Mouse (Mus musculus): ENCODE results near the gene Fbrsl1. TPM values are rescaled to one million over a fixed set of nuclear protein-coding genes. Genes with fewer than 3 reads are reported as not detected.

Fbrsl1 gene
- polyA plus RNA-seq, 1 experiment, result 51.7 TPM

DNA sequence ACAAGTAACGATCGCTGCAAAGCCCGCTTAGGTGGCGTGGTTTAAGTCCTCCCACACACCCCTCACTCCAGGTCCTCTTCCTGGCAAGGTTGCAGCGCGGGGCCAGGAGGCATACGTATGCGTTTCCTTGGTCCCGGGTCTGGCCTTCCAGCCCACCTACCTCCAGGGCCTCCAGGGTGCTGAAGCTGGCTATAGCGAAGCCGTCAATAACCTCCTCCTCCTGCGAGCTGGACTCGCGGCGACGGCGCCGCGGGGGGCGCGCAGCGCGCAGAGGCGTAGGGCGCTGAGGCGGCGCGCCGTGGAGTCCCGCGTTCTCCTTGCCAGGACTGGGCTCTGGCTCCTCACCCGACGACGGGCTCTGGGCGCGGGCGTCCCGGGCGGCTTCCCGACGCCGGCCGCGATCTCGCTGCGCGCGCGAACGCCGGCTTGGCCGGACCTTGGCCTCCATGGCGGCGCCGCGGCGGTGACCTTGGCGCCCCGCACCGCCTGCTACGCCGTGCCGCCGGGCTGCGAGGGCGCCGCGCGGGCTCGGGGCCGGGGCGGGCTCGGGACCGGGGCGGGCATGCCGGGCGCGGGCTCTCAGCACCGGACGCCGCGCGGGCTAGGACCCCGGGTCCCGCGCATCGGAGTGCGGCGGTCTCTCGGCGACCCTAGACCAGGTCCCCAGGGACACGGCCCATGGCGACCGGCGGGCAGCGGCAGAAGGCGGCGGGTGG lies 425 bp downstream of the Fbrsl1 start:
- no peaks in the 10 kb centered on the region for H3K27me3 ChIP-seq (ENCODE audit: control insufficient read depth, insufficient read depth, low read length, poor library complexity, severe bottlenecking)
- H3K27ac ChIP-seq (ENCODE audit: insufficient read depth, low read length), result no peak overlapping the region
- no peaks in the 10 kb centered on the region; the same call in 1 of the 2 replicates for H3K36me3 ChIP-seq (ENCODE audit: control insufficient read depth, insufficient read depth, low read length, poor library complexity, severe bottlenecking)
- H3K9me3 ChIP-seq (replicated peaks; ENCODE audit: control insufficient read depth, insufficient read depth, low read length, poor library complexity, severe bottlenecking), result no peaks in the 10 kb centered on the region
- TF ChIP-seq CTCF (IDR thresholded peaks at IDR 0.05; ENCODE audit: low read depth, low read length) (no peak), POLR2A (IDR thresholded peaks at IDR 0.05; ENCODE audit: insufficient read depth, low read length) (no peak), EP300 (IDR thresholded peaks at IDR 0.05; ENCODE audit: insufficient read depth, low read depth, low read length) (no peak)
- H3K4me3 ChIP-seq (ENCODE audit: low read depth, low read length), result peak overlapping the region; percentile 86
- peak overlapping the region; percentile 88 for H3K9ac ChIP-seq (ENCODE audit: low read depth, poor library complexity, severe bottlenecking)
- peaks cover 3% of the 10 kb centered on the region for H3K4me1 ChIP-seq (ENCODE audit: control insufficient read depth, insufficient read depth, low read length)

DNA sequence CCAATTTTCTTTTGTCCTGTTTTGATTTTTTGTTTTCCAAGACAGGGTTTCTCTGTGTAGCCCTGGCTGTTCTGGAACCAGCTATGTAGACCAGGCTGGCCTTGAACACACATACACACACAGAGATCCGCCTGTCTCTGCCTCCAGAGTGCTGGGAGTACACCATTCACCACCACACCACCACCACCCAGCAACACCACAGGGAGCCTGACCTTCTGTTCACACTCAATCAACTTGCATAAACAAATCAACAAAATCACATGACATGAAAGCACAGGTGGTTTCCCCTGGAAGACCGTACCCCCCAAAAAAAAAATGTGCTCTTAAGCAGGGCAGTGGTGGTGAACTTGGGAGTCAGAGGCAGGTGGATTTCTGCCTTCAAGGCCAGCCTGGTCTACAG lies 3.8 kb downstream of the Fbrsl1 start:
- Histone ChIP-seq H3K27ac (ENCODE audit: insufficient read depth, low read length) (no peak overlapping the region), H3K36me3 (ENCODE audit: control insufficient read depth, insufficient read depth, low read length, poor library complexity, severe bottlenecking) (no peaks in the 10 kb centered on the region; the same call in 1 of the 2 replicates), H3K9me3 (replicated peaks; ENCODE audit: control insufficient read depth, insufficient read depth, low read length, poor library complexity, severe bottlenecking) (no peaks in the 10 kb centered on the region), H3K4me1 (ENCODE audit: control insufficient read depth, insufficient read depth, low read length) (peaks cover 7% of the 10 kb centered on the region), H3K9ac (ENCODE audit: low read depth, poor library complexity, severe bottlenecking) (no peak overlapping the region), H3K4me3 (ENCODE audit: low read depth, low read length) (no peak overlapping the region), H3K27me3 (ENCODE audit: control insufficient read depth, insufficient read depth, low read length, poor library complexity, severe bottlenecking) (no peaks in the 10 kb centered on the region)
- TF ChIP-seq POLR2A (IDR thresholded peaks at IDR 0.05; ENCODE audit: insufficient read depth, low read length) (no peak), EP300 (IDR thresholded peaks at IDR 0.05; ENCODE audit: insufficient read depth, low read depth, low read length) (0 out of 2 replicates have a peak, but pooled peaks have one; percentile 22), CTCF (IDR thresholded peaks at IDR 0.05; ENCODE audit: low read depth, low read length) (no peak)

DNA sequence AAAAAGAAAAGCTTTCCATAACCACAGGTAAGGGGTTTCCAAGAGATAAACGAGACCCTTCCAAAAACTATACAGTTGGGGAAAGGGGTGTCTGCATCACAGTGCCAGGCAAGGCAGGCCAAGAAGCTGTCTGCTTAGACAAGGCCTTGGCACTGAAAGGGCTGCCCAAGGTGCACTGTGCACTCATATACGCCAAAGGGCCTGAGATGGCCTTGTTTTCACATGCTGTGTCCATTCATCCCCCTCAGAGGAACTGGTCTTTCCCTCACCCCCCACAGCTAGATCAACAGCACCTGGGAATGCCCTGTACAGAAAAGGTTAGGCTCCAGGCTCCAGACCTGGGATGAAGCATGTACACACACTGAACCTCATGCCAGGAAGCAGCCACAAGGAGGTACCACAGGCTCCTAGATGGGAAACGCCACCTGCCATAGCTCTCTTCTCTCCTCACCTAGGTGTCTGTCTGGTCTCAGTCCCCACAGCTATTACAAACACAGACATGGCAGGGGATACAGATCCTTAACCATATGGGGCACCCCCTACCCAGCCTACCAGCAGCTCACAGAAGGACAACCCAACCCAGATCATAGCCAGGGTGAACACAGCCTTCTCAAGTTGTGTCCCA lies 5.2 kb downstream of the Fbrsl1 start:
- Histone ChIP-seq H3K36me3 (ENCODE audit: control insufficient read depth, insufficient read depth, low read length, poor library complexity, severe bottlenecking) (no peaks in the 10 kb centered on the region; the same call in 1 of the 2 replicates), H3K9me3 (replicated peaks; ENCODE audit: control insufficient read depth, insufficient read depth, low read length, poor library complexity, severe bottlenecking) (no peaks in the 10 kb centered on the region), H3K4me1 (ENCODE audit: control insufficient read depth, insufficient read depth, low read length) (peaks cover 8% of the 10 kb centered on the region), H3K9ac (ENCODE audit: low read depth, poor library complexity, severe bottlenecking) (no peak overlapping the region), H3K4me3 (ENCODE audit: low read depth, low read length) (no peak overlapping the region), H3K27me3 (ENCODE audit: control insufficient read depth, insufficient read depth, low read length, poor library complexity, severe bottlenecking) (no peaks in the 10 kb centered on the region), H3K27ac (ENCODE audit: insufficient read depth, low read length) (no peak overlapping the region)
- TF ChIP-seq EP300 (IDR thresholded peaks at IDR 0.05; ENCODE audit: insufficient read depth, low read depth, low read length) (no peak), POLR2A (IDR thresholded peaks at IDR 0.05; ENCODE audit: insufficient read depth, low read length) (no peak), CTCF (IDR thresholded peaks at IDR 0.05; ENCODE audit: low read depth, low read length) (no peak)

DNA sequence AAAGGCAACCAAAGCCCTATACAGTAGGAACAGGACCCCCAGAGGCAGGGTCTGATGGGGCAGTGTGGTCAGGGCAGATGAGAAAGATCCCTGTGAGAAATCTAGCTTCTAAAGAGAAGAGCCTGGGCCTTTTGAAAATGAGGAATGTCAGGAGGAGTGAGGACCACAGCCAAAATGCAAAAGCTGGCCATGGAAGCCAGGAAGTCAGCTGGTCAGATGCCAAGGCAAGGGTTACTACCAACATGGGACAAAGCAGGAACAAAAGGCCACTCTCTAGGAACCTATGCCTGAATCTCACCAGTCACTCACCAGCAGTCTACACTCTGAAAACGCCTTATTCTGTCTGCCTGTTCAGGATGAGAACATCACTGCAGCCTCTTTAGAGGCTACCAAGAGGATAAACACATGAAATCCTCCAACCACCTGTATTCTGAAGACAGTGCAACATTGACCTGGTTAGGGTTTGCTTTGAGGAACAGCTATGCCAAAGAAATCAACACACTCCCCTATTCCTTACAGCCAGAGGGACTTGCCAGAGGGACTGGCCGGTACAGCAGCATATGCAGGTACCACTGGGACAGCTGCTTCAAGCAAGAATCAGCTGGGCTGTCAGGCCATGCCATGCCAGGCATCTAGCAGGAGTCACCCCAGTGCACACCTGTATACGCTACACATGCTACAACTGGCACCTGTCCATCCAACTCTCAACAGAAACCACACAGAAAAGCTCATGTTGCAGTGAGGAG lies 8.6 kb downstream of the Fbrsl1 start:
- TF ChIP-seq POLR2A (IDR thresholded peaks at IDR 0.05; ENCODE audit: insufficient read depth, low read length) (no peak), EP300 (IDR thresholded peaks at IDR 0.05; ENCODE audit: insufficient read depth, low read depth, low read length) (no peak), CTCF (IDR thresholded peaks at IDR 0.05; ENCODE audit: low read depth, low read length) (no peak)
- H3K27ac ChIP-seq (ENCODE audit: insufficient read depth, low read length), result no peak overlapping the region
- H3K9ac ChIP-seq (ENCODE audit: low read depth, poor library complexity, severe bottlenecking), result no peak overlapping the region
- H3K9me3 ChIP-seq (replicated peaks; ENCODE audit: control insufficient read depth, insufficient read depth, low read length, poor library complexity, severe bottlenecking), result no peaks in the 10 kb centered on the region
- no peak overlapping the region for H3K4me3 ChIP-seq (ENCODE audit: low read depth, low read length)
- H3K4me1 ChIP-seq (ENCODE audit: control insufficient read depth, insufficient read depth, low read length), result peaks cover 16% of the 10 kb centered on the region
- H3K36me3 ChIP-seq (ENCODE audit: control insufficient read depth, insufficient read depth, low read length, poor library complexity, severe bottlenecking), result no peaks in the 10 kb centered on the region
- no peaks in the 10 kb centered on the region for H3K27me3 ChIP-seq (ENCODE audit: control insufficient read depth, insufficient read depth, low read length, poor library complexity, severe bottlenecking)

DNA sequence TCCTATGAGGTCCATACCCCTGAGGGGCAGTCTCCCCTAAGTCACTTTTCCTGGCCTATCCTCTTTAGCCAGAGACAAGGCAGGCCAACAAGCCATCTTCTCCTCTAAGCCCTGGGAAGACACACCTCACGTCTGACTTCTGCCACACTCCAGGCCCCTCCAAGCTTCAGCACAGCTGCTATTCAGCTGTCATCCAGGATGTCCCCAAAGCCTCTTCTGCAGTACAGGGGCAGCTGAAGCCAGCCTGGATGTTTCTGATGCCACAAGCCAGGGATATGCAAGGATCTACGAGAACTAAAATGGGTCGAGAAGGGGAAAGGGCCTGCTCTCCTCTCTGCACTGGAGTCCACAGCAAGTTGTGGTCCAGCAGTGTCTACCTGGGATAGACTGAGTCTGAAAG lies 9.7 kb downstream of the Fbrsl1 start:
- H3K9ac ChIP-seq (ENCODE audit: low read depth, poor library complexity, severe bottlenecking), result no peak overlapping the region
- H3K36me3 ChIP-seq (ENCODE audit: control insufficient read depth, insufficient read depth, low read length, poor library complexity, severe bottlenecking), result no peaks in the 10 kb centered on the region
- no peaks in the 10 kb centered on the region for H3K9me3 ChIP-seq (replicated peaks; ENCODE audit: control insufficient read depth, insufficient read depth, low read length, poor library complexity, severe bottlenecking)
- no peak for TF ChIP-seq EP300 (IDR thresholded peaks at IDR 0.05; ENCODE audit: insufficient read depth, low read depth, low read length)
- TF ChIP-seq POLR2A (IDR thresholded peaks at IDR 0.05; ENCODE audit: insufficient read depth, low read length), result no peak
- TF ChIP-seq CTCF (IDR thresholded peaks at IDR 0.05; ENCODE audit: low read depth, low read length), result no peak
- peak overlapping the region; percentile 93 for H3K27ac ChIP-seq (ENCODE audit: insufficient read depth, low read length)
- no peak overlapping the region for H3K4me3 ChIP-seq (ENCODE audit: low read depth, low read length)
- peaks cover 18% of the 10 kb centered on the region for H3K4me1 ChIP-seq (ENCODE audit: control insufficient read depth, insufficient read depth, low read length)
- H3K27me3 ChIP-seq (ENCODE audit: control insufficient read depth, insufficient read depth, low read length, poor library complexity, severe bottlenecking), result no peaks in the 10 kb centered on the region
